Mouse (Mus musculus): ENCODE measurements at regions not wholly inside any gene's neighbourhood (a gene's known extent, or its start where the extent isn't known, plus 50 kb on each side); places are given as distances from the start of the nearest gene placed in this dataset.
A peak's percentile ranks its signal among the peaks of the same experiment; 100 is the strongest.

DNA sequence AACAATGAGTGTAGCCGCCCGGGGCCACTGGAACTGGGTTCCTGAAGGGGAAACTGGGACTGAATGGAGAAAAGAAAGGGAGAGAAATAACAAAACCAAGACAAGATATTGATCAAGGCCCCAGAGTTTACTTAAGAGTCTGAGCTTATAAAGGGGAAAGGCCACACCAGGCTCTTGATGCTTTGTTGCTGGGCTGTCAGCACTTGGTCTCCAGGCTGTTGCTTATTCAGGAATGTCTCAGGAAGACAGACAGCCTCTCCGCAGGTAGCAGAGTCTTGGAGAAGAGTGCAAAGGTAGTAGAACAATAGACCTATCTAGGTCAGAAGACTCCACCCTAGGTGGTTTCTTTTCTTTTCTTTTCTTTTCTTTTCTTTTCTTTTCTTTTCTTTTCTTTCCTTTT lies 263.4 kb downstream of the Col12a1 start:
- DNase-seq = no peak

GRCm38 (mm10) chr9:79479118-79479517 lies 239.5 kb downstream of the Col12a1 start:
- no peak for DNase-seq

DNA sequence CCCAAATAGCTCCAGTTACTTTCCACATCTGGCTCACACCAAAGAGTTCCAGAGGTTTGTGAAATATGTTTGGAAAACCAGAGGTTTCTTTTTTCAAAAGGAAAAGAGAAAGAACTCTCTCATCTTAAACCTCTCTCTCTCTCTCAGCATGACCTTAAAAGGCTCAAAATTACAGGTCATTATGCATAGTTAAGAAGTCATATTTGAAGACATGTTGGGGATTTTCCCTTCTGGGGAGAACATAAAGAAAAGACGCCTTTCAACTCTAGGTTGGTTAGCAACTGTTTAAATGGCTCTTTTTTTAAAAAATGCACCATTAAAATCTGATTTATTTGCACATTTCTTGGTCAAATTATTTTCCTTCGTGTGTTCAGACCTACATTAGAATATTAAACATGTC lies 218.4 kb downstream of the Col12a1 start:
- DNase-seq = no peak

- DNase-seq = no peak
These were observed 216.6 kb downstream of the Col12a1 start for GRCm38 (mm10) chr9:79502034-79502433.

- DNase-seq = no peak
These were observed 202.2 kb downstream of the Col12a1 start for GRCm38 (mm10) chr9:79516384-79516783.

GRCm38 (mm10) chr9:79517461-79517860 lies 201.2 kb downstream of the Col12a1 start:
- DNase-seq = no peak

GRCm38 (mm10) chr9:79518640-79519039 lies 200.0 kb downstream of the Col12a1 start:
- no peak for DNase-seq

DNA sequence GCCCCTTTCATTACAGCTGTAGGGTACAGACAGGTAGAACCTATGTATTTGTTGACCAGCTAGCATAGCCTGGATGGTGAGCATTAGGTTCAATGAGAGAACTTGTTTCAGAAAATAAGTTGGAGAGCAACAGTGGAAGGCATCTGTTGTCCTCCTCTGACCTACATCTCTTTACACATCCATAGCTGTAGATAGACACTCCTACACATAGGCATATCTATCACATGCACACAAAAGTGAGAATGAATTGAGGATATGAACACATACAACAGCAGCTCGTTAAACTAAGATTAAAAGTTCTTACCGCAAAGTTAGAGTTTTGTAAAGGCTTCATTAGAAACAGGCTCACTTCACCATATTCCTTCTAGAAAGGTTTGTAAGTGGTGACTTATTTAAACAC lies 198.1 kb downstream of the Col12a1 start:
- no peak for DNase-seq

- DNase-seq = no peak
These were observed 195.6 kb downstream of the Col12a1 start for GRCm38 (mm10) chr9:79523054-79523453.

GRCm38 (mm10) chr9:79525000-79525399 lies 193.6 kb downstream of the Col12a1 start:
- DNase-seq = no peak

- peak; percentile 38 for DNase-seq
These were observed 192.2 kb downstream of the Col12a1 start for GRCm38 (mm10) chr9:79526390-79526789.

GRCm38 (mm10) chr9:79527331-79527730 lies 191.3 kb downstream of the Col12a1 start:
- DNase-seq = no peak

Data from right cerebral cortex, adult 18-20 months (tissue).